Mouse (Mus musculus) ES-Bruce4 (cell line): ENCODE data around the gene Slc9a3r1.

Experiments
- CTCF ChIP-seq: IDR thresholded peaks from one replicate; pipeline ENCODE4 v1.8.1; 2011; ENCODE audit warnings: low read depth, low read length
- POLR2A ChIP-seq: IDR thresholded peaks from one replicate; pipeline ENCODE4 v1.8.1; 2011; ENCODE audit warnings: low read length; ENCODE audit not compliant: insufficient read depth

DNA sequence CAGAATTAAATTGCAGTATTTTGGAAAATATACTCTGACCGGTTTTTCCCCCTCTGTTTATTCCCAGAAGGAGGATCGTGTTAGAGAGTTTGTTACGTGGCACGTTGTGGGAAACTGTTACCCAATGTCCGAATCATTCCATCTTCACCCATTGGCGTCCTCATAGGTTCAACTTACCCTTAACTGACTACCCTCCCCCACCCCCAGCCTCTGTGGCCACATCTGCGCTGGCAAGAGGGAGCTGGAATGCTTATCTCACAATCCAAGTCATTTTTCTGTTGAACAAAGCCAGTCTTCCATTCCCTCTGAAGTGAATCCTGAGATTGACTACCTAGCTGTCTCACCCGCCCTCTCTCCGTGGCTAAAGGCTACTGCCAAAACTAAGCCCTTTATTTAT is 938 bp upstream of the Slc9a3r1 start:
- TF ChIP-seq POLR2A (no peak), CTCF (no peak)
